Mouse (Mus musculus): ENCODE measurements around the gene Txnip. TPM values are rescaled to one million over a fixed set of nuclear protein-coding genes. Genes with fewer than 3 reads are reported as not detected.

The Txnip gene
- total and polyA plus RNA-seq, 3 experiments: 19.5 to 1,322 (median 307) TPM

DNA sequence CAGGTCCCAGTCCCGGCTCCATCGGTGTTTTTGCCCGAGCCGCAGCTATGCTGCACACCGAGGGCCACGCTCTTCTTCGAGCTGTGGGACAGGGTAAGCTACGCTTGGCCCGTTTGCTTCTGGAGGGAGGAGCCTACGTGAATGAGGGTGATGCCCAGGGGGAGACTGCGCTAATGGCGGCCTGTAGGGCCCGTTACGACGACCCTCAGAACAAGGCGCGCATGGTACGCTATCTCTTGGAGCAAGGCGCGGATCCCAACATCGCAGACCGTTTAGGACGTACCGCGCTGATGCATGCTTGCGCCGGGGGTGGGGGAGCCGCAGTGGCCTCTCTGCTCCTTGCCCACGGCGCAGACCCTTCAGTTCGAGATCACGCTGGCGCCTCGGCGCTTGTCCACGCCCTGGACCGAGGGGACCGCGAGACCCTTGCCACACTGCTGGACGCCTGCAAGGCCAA lies 39.7 kb downstream of the Txnip start:
- Histone ChIP-seq H3K27me3 (ENCODE audit: insufficient read depth, low read length) (peaks cover 55% of the 10 kb centered on the region), H3K4me3 (ENCODE audit: low read depth, low read length) (peak overlapping the region; percentile 34; the same call in 1 of the 2 replicates), H3K36me3 (replicated peaks) (no peaks in the 10 kb centered on the region), H3K9me3 (replicated peaks) (peaks cover 8% of the 10 kb centered on the region), H3K4me1 (ENCODE audit: insufficient read depth, low read depth, low read length) (peaks cover 70% of the 10 kb centered on the region)
- TF ChIP-seq GATA2 (IDR thresholded peaks at IDR 0.05; ENCODE audit: borderline replicate concordance, low read depth, low read length) (no peak), TAL1 (conservative IDR thresholded peaks at IDR 0.05; ENCODE audit: low read depth, low read length) (no peak), CTCF (IDR thresholded peaks at IDR 0.05; ENCODE audit: low read depth, low read length) (no peak), GATA1 (IDR thresholded peaks at IDR 0.05; ENCODE audit: borderline replicate concordance, low read length) (no peak)
- DNase-seq (ENCODE audit: low spot score) (no peak), ATAC-seq (ENCODE audit: extremely low read depth, insufficient number of reproducible peaks, low FRiP score, poor library complexity, severe bottlenecking) (no peak)

DNA sequence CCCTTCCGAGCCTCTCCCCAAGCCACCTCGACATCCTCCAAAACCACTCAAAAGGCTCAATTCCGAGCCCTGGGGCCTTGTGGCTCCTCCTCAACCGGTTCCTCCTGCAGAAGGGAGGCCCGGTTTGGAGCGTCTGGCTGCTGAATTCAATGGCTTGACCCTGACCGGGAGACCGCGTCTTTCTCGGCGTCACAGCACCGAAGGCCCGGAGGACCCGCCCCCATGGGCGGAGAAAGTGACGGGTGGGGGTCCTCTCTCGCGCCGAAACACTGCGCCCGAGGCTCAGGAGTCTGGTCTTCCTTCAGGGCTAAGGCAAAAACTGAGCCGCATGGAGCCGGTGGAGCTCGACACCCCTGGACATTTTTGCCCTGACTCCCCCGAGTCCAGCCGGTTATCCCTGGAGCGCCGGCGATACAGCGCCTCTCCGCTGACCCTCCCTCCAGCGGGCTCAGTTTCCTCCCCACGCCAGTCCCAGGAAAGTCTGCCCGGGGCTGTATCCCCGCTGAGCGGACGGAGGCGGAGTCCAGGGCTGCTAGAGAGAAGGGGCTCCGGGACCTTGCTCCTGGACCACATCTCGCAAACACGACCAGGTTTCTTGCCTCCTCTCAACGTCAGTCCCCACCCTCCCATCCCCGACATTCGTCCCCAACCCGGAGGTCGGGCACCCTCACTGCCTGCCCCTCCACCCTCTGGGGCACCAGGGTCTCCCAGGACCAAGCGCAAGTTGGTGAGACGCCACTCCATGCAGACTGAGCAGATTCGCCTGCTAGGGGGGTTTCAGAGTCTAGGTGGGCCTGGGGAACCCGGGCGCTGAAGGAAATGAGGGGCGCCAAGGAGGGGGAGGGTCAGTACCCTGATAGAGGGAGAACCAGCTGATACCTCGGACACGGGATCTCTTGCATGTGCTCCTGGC lies 40.7 kb downstream of the Txnip start:
- Histone ChIP-seq H3K4me1 (ENCODE audit: insufficient read depth, low read depth, low read length) (peaks cover 62% of the 10 kb centered on the region), H3K9me3 (replicated peaks) (peaks cover 8% of the 10 kb centered on the region), H3K27me3 (ENCODE audit: insufficient read depth, low read length) (peaks cover 62% of the 10 kb centered on the region), H3K4me3 (ENCODE audit: low read depth, low read length) (no peak overlapping the region; the same call in 1 of the 2 replicates), H3K36me3 (replicated peaks) (no peaks in the 10 kb centered on the region)
- ATAC-seq (ENCODE audit: extremely low read depth, insufficient number of reproducible peaks, low FRiP score, poor library complexity, severe bottlenecking): no peak
- DNase-seq (ENCODE audit: low spot score): no peak
- TF ChIP-seq POLR2AphosphoS5 (IDR thresholded peaks at IDR 0.05; ENCODE audit: insufficient replicate concordance, low read depth, low read length) (no peak), GATA1 (IDR thresholded peaks at IDR 0.05; ENCODE audit: borderline replicate concordance, low read length) (no peak), GATA2 (IDR thresholded peaks at IDR 0.05; ENCODE audit: borderline replicate concordance, low read depth, low read length) (no peak), CTCF (IDR thresholded peaks at IDR 0.05; ENCODE audit: low read depth, low read length) (no peak), TAL1 (conservative IDR thresholded peaks at IDR 0.05; ENCODE audit: low read depth, low read length) (no peak)

DNA sequence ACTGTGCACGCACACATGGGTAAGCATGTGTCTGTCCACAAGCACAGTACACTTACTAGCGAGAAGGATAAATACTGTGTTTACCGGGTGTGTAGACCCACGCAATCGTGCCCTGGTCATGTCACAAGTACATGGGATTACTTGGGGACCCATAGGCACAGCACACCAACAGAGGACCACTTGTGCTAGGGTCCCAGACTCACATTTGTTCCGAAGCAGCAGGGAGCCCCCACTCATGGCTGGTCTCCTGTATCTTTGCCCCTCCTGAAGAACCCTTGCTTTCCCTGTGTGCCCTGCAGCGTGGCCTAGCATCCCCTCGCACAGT lies 41.3 kb downstream of the Txnip start:
- no peak for DNase-seq (ENCODE audit: low spot score)
- Histone ChIP-seq H3K36me3 (replicated peaks) (no peaks in the 10 kb centered on the region), H3K4me1 (ENCODE audit: insufficient read depth, low read depth, low read length) (peaks cover 62% of the 10 kb centered on the region), H3K9me3 (replicated peaks) (peaks cover 8% of the 10 kb centered on the region), H3K4me3 (ENCODE audit: low read depth, low read length) (no peak overlapping the region), H3K27me3 (ENCODE audit: insufficient read depth, low read length) (peaks cover 63% of the 10 kb centered on the region)
- no peak for TF ChIP-seq GATA1 (IDR thresholded peaks at IDR 0.05; ENCODE audit: borderline replicate concordance, low read length)
- TF ChIP-seq GATA2 (IDR thresholded peaks at IDR 0.05; ENCODE audit: borderline replicate concordance, low read depth, low read length): no peak
- TF ChIP-seq POLR2AphosphoS5 (IDR thresholded peaks at IDR 0.05; ENCODE audit: insufficient replicate concordance, low read depth, low read length): no peak
- TF ChIP-seq TAL1 (conservative IDR thresholded peaks at IDR 0.05; ENCODE audit: low read depth, low read length): no peak
- no peak for TF ChIP-seq CTCF (IDR thresholded peaks at IDR 0.05; ENCODE audit: low read depth, low read length)
- ATAC-seq (ENCODE audit: extremely low read depth, insufficient number of reproducible peaks, low FRiP score, poor library complexity, severe bottlenecking): no peak

DNA sequence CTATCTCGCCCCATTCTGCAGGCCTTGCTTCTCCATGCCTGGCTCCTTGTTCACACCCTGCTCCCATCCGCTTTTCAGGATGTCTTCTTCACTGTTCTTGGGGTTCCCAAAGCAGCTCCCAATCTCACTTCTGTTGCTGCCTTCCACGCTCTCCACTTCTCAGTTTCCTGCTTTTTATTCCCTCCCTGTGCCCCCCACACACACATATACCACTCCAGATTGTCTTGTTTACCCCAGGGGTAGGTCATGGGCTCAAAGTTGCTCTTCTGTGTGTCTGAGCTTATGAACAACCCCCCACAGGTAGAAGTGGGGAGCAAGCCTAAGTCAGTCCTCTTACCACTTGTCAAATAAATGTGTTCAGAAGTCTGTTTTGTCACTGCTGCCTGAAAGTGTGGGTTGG lies 41.7 kb downstream of the Txnip start:
- Histone ChIP-seq H3K9me3 (replicated peaks) (peaks cover 8% of the 10 kb centered on the region), H3K4me1 (ENCODE audit: insufficient read depth, low read depth, low read length) (peaks cover 59% of the 10 kb centered on the region), H3K4me3 (ENCODE audit: low read depth, low read length) (no peak overlapping the region), H3K36me3 (replicated peaks) (no peaks in the 10 kb centered on the region), H3K27me3 (ENCODE audit: insufficient read depth, low read length) (peaks cover 63% of the 10 kb centered on the region)
- no peak for ATAC-seq (ENCODE audit: extremely low read depth, insufficient number of reproducible peaks, low FRiP score, poor library complexity, severe bottlenecking)
- DNase-seq (ENCODE audit: low spot score): no peak
- no peak for TF ChIP-seq POLR2AphosphoS5 (IDR thresholded peaks at IDR 0.05; ENCODE audit: insufficient replicate concordance, low read depth, low read length)
- TF ChIP-seq GATA1 (IDR thresholded peaks at IDR 0.05; ENCODE audit: borderline replicate concordance, low read length): no peak
- TF ChIP-seq TAL1 (conservative IDR thresholded peaks at IDR 0.05; ENCODE audit: low read depth, low read length): no peak
- TF ChIP-seq GATA2 (IDR thresholded peaks at IDR 0.05; ENCODE audit: borderline replicate concordance, low read depth, low read length): no peak
- TF ChIP-seq CTCF (IDR thresholded peaks at IDR 0.05; ENCODE audit: low read depth, low read length): no peak

DNA sequence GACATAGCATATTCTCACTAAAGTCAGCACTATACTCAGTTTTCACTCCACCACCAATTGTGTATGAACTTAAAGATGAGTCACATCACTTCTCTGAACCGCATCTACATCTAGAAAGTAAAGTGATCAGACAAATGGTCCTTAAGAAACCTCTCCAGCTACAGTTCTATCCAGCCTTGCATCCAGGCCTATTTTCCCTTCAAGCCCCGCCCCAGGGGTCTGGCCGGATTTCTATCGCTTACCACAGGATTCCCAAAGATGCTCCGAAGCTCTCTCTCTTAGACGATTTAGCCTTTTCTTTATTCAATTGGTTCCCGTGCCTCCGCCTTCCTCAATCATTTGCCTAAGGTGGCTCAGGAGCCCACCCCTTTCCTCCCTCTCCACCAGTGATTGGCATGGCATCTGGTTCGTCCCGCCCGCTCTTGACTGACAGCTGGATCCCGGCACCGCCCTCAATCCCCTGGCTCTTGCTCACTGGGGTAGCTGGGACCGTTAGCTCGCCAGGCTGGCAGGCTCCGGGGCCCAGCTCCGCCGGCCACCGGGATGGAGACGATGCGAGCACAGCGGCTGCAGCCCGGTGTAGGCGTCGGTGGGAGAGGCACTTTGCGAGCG lies 43.0 kb downstream of the Txnip start, which contains the start of gene Lix1l:
Gene Lix1l, plus strand, starts transcription at position 511 of the 612 bp plus-strand sequence.
- H3K4me1 ChIP-seq (ENCODE audit: insufficient read depth, low read depth, low read length): peaks cover 55% of the 10 kb centered on the region
- DNase-seq (ENCODE audit: low spot score): peak; percentile 98
- TF ChIP-seq CTCF (IDR thresholded peaks at IDR 0.05; ENCODE audit: low read depth, low read length) (no peak), GATA1 (IDR thresholded peaks at IDR 0.05; ENCODE audit: borderline replicate concordance, low read length) (no peak), TAL1 (conservative IDR thresholded peaks at IDR 0.05; ENCODE audit: low read depth, low read length) (no peak), GATA2 (IDR thresholded peaks at IDR 0.05; ENCODE audit: borderline replicate concordance, low read depth, low read length) (no peak), POLR2AphosphoS5 (IDR thresholded peaks at IDR 0.05; ENCODE audit: insufficient replicate concordance, low read depth, low read length) (no peak)
- H3K4me3 ChIP-seq (ENCODE audit: low read depth, low read length): peak within 1 kb of the TSS; percentile 76
- H3K9me3 ChIP-seq (replicated peaks): peaks cover 8% of the 10 kb centered on the region
- H3K27me3 ChIP-seq (ENCODE audit: insufficient read depth, low read length): peaks cover 62% of the 10 kb centered on the region
- ATAC-seq (ENCODE audit: extremely low read depth, insufficient number of reproducible peaks, low FRiP score, poor library complexity, severe bottlenecking): peak; percentile 99
- H3K36me3 ChIP-seq (replicated peaks): no peaks in the 10 kb centered on the region

DNA sequence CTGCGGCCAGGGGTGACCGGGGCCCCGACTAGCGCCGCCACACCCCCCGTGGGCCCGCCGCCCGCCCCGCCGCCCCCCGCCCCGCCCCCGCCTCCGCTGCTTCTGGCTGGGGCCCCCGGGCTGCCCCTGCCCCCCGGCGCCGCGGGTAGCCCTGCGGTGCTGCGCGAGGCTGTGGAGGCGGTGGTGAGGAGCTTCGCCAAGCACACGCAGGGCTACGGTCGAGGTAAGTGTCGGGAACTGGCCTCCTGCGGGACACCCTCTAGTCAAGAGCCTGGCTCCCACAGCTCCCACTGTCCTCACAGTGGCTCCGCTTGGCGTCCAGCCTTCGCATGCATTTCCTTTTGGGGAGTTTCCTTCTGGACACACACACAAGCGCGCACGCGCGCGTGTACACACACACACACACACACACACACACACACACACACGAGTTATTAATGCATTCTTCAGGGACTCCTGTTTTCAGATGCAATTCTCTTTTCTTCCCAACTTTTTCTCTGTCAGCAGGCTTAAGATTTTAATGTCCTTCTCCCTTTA lies 43.6 kb downstream of the Txnip start:
- ATAC-seq (ENCODE audit: extremely low read depth, insufficient number of reproducible peaks, low FRiP score, poor library complexity, severe bottlenecking): no peak
- DNase-seq (ENCODE audit: low spot score): peak; percentile 40
- TF ChIP-seq GATA1 (IDR thresholded peaks at IDR 0.05; ENCODE audit: borderline replicate concordance, low read length): no peak
- no peak for TF ChIP-seq TAL1 (conservative IDR thresholded peaks at IDR 0.05; ENCODE audit: low read depth, low read length)
- no peak for TF ChIP-seq POLR2AphosphoS5 (IDR thresholded peaks at IDR 0.05; ENCODE audit: insufficient replicate concordance, low read depth, low read length)
- TF ChIP-seq CTCF (IDR thresholded peaks at IDR 0.05; ENCODE audit: low read depth, low read length): no peak
- no peak for TF ChIP-seq GATA2 (IDR thresholded peaks at IDR 0.05; ENCODE audit: borderline replicate concordance, low read depth, low read length)
- Histone ChIP-seq H3K9me3 (replicated peaks) (peaks cover 8% of the 10 kb centered on the region), H3K36me3 (replicated peaks) (no peaks in the 10 kb centered on the region), H3K4me1 (ENCODE audit: insufficient read depth, low read depth, low read length) (peaks cover 51% of the 10 kb centered on the region), H3K27me3 (ENCODE audit: insufficient read depth, low read length) (peaks cover 56% of the 10 kb centered on the region), H3K4me3 (ENCODE audit: low read depth, low read length) (peak overlapping the region; percentile 76)
